Mouse (Mus musculus) inflammation-experienced regulatory T-cells, adult 6 months (primary cell): ENCODE results near the gene Opcml. TPM values are rescaled to one million over a fixed set of nuclear protein-coding genes. Genes with fewer than 3 reads are reported as not detected.

Experiments
- ATAC-seq: one replicate; pipeline ENCODE4 v1.8.0; 2017
- polyA plus RNA-seq, 3 experiments: library from polyadenylated mRNA; unstranded; fragments of 100-300 nt; shearing (Covaris generic); gene quantifications; one replicate each; pipeline ENCODE4 v1.2.1; 2017

Gene Opcml
- polyA plus RNA-seq, 3 experiments from 2014 or later: 0.12 TPM; not detected in 2

GRCm38 (mm10) chr9:28163946-28164345 lies 373.4 kb downstream of the Opcml start:
- no peak for ATAC-seq

- no peak for ATAC-seq
Measured at GRCm38 (mm10) chr9:28171890-28172289, 381.3 kb downstream of the Opcml start.

GRCm38 (mm10) chr9:28177052-28177451 lies 386.5 kb downstream of the Opcml start:
- ATAC-seq: no peak

GRCm38 (mm10) chr9:28178123-28178887 lies 387.7 kb downstream of the Opcml start:
- no peak for ATAC-seq

GRCm38 (mm10) chr9:28181916-28182315 lies 391.3 kb downstream of the Opcml start:
- ATAC-seq: no peak

- no peak for ATAC-seq
Measured at GRCm38 (mm10) chr9:28190226-28190625, 399.7 kb downstream of the Opcml start.

- no peak for ATAC-seq
Measured at GRCm38 (mm10) chr9:28190751-28191150, 400.2 kb downstream of the Opcml start.

GRCm38 (mm10) chr9:28196550-28196949 lies 406.0 kb downstream of the Opcml start:
- no peak for ATAC-seq

- no peak for ATAC-seq
Measured at GRCm38 (mm10) chr9:28197061-28197460, 406.5 kb downstream of the Opcml start.

GRCm38 (mm10) chr9:28197631-28198030 lies 407.1 kb downstream of the Opcml start:
- ATAC-seq: no peak

- no peak for ATAC-seq
Measured at GRCm38 (mm10) chr9:28198106-28198694, 407.6 kb downstream of the Opcml start.

GRCm38 (mm10) chr9:28207441-28207840 lies 416.9 kb downstream of the Opcml start:
- no peak for ATAC-seq

- no peak for ATAC-seq
Measured at GRCm38 (mm10) chr9:28208696-28209095, 418.1 kb downstream of the Opcml start.

GRCm38 (mm10) chr9:28211877-28212276 lies 421.3 kb downstream of the Opcml start:
- ATAC-seq: no peak

- no peak for ATAC-seq
Measured at GRCm38 (mm10) chr9:28213893-28214292, 423.3 kb downstream of the Opcml start.

GRCm38 (mm10) chr9:28218026-28218646 lies 427.6 kb downstream of the Opcml start:
- ATAC-seq: no peak

- ATAC-seq: no peak
Measured at GRCm38 (mm10) chr9:28222726-28223125, 432.2 kb downstream of the Opcml start.

GRCm38 (mm10) chr9:28225824-28226569 lies 435.4 kb downstream of the Opcml start:
- ATAC-seq: no peak

- no peak for ATAC-seq
Measured at GRCm38 (mm10) chr9:28226570-28226951, 436.0 kb downstream of the Opcml start.

- no peak for ATAC-seq
Measured at GRCm38 (mm10) chr9:28238450-28238849, 447.9 kb downstream of the Opcml start.

- no peak for ATAC-seq
Measured at GRCm38 (mm10) chr9:28247742-28248503, 457.3 kb downstream of the Opcml start.

- no peak for ATAC-seq
Measured at GRCm38 (mm10) chr9:28251341-28251740, 460.8 kb downstream of the Opcml start.
